Comparison of ENCODE assay signal across 8 mouse cellular contexts in the genomic region with DNA sequence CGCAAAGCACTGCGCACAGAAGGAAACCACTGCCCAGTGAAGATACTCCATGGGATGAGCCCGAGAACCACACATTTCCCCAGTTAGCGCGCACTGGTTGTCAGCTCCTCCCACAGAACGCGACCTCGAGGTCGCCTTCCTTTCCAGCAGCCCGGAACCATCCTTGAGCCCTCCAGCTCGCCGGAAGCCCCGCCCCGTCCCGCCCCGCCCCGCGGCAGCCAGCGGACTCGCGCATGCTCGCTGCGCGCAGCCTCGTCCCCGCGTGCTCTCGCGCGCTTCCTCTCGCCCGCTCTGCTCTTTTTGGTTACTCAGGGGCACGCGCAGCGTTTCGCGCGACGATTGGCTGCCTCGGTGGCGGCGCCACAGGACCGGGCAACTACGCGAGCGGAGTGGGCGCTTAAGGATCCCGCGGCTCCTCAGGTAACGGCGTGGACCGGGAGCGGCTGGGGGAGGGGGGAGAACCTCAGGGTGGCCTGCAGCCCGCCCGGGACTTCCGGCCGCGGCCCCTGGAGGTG. TPM values are rescaled to one million over a fixed set of nuclear protein-coding genes. Genes with fewer than 3 reads are reported as not detected.
DNase-seq lines count a peak whose midpoint lies in the region; ATAC-seq lines count a peak whose summit lies in the region.

A gene (plus strand): TSS at position 221 of the 515 bp plus-strand sequence.
A gene (plus strand): TSS at position 236 of the 515 bp plus-strand sequence.

- no peaks in the 10 kb centered on the region for H3K36me3 ChIP-seq in hindbrain, embryonic 11.5 days (ENCODE audit: control insufficient read depth, insufficient read depth, low read length)

- peak within 1 kb of the TSS; percentile 78 for H3K27ac ChIP-seq in hindbrain, embryonic 11.5 days (ENCODE audit: low read depth, low read length)

- H3K9me3 ChIP-seq in hindbrain, embryonic 11.5 days (ENCODE audit: control insufficient read depth, low read length) = no peaks in the 10 kb centered on the region

- under 1% methylated on average over 44 of the region's 58 CpGs for WGBS in hindbrain, embryonic 11.5 days

- peak within 1 kb of the TSS; percentile 65 for H3K4me3 ChIP-seq in hindbrain, embryonic 11.5 days (ENCODE audit: low read depth, low read length)

- DNase-seq in MN1 (ENCODE audit: low spot score) = peak; percentile 96
- peak; percentile 88 for DNase-seq in cerebellum, adult 9-10 months
- DNase-seq in frontal cortex, adult 2 months (ENCODE audit: extremely low spot score in 1 of 2, low spot score in 1 of 2) = peak; percentile 76 to 89
- peak; percentile 94 for DNase-seq in hindbrain, embryonic 11.5 days (ENCODE audit: low spot score)
- DNase-seq in layer of hippocampus, postnatal 10 days (ENCODE audit: low spot score in 2 of 2) = peak; percentile 82 to 86
- DNase-seq in lung, postnatal 10 days = peak; percentile 88
- peak; percentile 85 for DNase-seq in ovary, postnatal 36 days (ENCODE audit: low spot score)
- peak; percentile 88 for DNase-seq in thymus, postnatal 25 days

- peak within 1 kb of the TSS; percentile 48 for H3K4me2 ChIP-seq in hindbrain, embryonic 11.5 days (replicated peaks; ENCODE audit: low read depth, low read length)

- H3K4me1 ChIP-seq in hindbrain, embryonic 11.5 days (replicated peaks; ENCODE audit: control insufficient read depth, insufficient read depth, low read length) = peaks cover 2% of the 10 kb centered on the region; the same call in 1 of the 2 replicates

- H3K27me3 ChIP-seq in hindbrain, embryonic 11.5 days (ENCODE audit: control insufficient read depth, insufficient read depth, low read length) = no peaks in the 10 kb centered on the region

- peak; percentile 97 for ATAC-seq in hindbrain, embryonic 11.5 days (ENCODE audit: low FRiP score)

- peak within 1 kb of the TSS; percentile 71 for H3K9ac ChIP-seq in hindbrain, embryonic 11.5 days (ENCODE audit: low read depth, low read length)

RNA-seq across cellular contexts. Expression of the first gene that starts in this region (rescaled TPM):
- 9.6 and 10.8 TPM in 2 replicates for polyA plus RNA-seq in frontal cortex, adult 2 months (2012; rRNA removed)
- 69.9 and 70.3 TPM in 2 replicates for polyA plus RNA-seq in hindbrain, embryonic 11.5 days (2014; fragmentation: Nextera tagmentation; extraction: Ambion mirVana)
- total RNA-seq in layer of hippocampus, postnatal 10 days (2021) = 10 to 100 TPM; 14.3 to 15.2 TPM

RNA-seq across cellular contexts. Expression of the second gene that starts in this region (rescaled TPM):
- polyA plus RNA-seq in frontal cortex, adult 2 months (2012; rRNA removed) = 3.9 and 4.3 TPM in 2 replicates
- polyA plus RNA-seq in hindbrain, embryonic 11.5 days (2014; fragmentation: Nextera tagmentation; extraction: Ambion mirVana) = 7.4 and 8.4 TPM in 2 replicates
- total RNA-seq in layer of hippocampus, postnatal 10 days (2021) = 1 to 10 TPM; 5.1 to 6.3 TPM

Comparison
In these comparisons a context has a peak if more than half of its experiments do, and no peak if none do; other contexts are left out.
1. Peak in every context shown above with its lines: DNase-seq, ATAC-seq, H3K4me3 ChIP-seq and H3K27ac ChIP-seq.